Mouse (Mus musculus) thymus, postnatal 14 days (tissue): ENCODE measurements around the gene Hmgb2.
"Not testable (repeated sequence)": the region's sequence is repeated elsewhere in the genome, so short reads cannot be mapped to it uniquely, and the experiment has no call there.

Experiments
- DNase-seq: peaks from one replicate; pipeline ENCODE4 v3.0.0; 2021

Gene Hmgb2

DNA sequence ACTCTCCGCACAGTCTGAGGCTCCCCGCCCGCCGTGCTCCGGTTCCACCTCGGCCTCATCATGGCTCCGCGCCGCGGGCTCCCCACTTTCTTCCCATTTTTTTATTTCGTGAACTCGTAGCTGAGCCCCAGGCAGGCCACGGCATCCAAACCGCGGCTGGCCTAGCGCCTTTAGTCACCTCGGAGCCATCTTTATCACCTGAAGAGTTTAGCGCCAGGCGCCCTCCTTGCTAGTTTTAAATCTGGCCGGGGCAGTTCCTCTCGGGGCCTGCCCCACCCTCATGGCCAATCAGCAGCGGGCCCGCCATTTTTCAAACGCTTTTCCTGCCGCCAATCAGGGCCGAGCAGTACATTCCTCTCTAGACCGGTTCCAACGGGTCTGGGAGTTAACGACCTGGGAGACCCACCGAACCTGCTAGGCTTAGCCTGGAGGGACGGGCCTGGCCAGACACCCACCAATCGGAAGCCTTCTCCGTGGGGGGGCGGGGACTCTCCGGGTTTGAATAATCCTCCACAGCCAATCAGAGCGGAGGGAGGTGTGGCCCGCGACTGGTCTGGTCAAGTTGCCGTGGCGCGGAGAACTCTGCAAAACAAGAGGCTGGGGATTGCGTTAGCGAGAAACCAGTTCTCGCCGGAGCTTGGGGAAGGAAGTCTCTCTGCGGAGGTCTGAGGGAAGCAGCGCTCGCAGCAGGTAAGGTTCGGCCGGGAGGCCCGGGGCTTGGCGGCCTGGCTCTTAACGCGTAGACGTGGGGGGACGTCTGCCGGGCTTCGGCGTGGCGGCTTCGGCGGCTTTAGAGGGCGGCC is at the start of gene Hmgb2:
Gene Hmgb2 (plus strand): TSS at position 592 of the 803 bp plus-strand sequence.
- peak; percentile 100 for DNase-seq

DNA sequence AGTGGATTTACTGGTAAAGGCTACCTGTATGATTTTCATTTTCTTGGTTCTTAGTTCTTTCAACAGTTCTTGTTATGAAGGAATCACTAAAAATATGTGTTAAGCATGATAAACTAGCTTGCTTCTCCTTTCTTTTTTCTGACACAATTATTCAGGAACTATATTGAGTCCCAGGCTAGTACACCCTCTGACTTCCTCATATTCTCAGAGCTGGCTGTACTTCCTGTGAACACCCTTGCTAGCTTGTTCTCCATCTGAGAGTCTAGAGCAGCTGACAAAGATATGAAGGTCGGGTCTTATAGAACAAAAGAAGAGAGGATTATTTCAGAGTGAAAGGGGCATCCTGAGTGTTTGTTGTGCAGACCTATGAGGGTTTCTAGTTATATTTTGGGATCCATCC is 48.9 kb upstream of the Hmgb2 start:
- no peak for DNase-seq

DNA sequence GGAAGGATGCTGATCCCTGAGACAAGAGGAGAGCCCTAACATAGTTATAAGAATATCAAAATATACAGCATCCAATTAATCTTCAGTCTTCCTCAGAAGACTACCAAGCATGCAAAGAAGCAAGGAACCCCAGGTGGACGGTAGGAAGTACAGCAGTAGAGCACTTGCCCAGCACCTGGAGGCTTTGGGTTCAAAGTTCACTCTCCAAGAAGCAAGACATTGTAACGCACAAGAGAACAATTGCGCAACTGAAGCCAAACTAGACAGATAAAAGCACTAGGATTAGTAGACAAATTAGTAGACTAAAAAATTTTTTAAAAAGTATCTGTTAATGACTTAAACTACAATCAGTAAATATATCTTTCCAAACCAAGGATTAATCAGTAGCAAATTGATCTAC is 48.0 kb upstream of the Hmgb2 start:
- DNase-seq, result no peak

DNA sequence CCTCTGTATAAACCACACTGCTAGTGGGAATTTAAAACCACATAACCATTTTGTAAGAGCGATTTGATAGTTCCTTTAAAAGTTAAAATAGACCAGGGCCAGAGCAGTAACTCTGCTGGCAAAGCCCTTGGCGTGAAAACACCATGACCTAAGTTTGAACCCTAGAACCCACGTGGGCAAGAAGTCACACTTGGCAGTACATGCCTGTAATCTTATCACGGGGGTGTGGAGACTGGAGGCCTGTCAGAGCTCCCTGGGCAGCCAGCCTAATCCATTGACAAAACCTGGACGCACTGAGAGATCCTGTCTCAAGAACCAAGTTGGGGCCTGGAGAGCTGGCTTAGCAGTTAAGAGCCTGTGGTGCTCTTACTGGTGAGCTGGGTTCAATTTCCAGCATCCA is 43.1 kb upstream of the Hmgb2 start:
- DNase-seq, result no peak

DNA sequence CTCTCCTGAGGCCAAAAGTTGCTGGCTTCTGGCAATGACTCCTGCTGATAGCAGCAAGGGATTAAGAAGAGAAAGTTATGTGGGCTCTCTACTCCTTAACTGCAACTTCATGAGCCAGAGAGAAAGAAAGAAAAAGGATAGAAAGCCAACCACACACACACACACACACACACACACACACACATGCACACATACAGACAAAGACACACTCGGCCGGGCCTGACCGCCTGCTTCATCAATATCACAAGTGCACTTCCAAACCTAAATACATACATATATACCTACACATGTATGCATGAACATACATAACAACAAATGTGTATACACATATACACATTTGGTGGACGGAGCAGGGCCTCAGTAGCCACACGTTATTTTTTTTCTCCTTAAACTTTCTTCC is 40.8 kb upstream of the Hmgb2 start:
- DNase-seq, result no peak

DNA sequence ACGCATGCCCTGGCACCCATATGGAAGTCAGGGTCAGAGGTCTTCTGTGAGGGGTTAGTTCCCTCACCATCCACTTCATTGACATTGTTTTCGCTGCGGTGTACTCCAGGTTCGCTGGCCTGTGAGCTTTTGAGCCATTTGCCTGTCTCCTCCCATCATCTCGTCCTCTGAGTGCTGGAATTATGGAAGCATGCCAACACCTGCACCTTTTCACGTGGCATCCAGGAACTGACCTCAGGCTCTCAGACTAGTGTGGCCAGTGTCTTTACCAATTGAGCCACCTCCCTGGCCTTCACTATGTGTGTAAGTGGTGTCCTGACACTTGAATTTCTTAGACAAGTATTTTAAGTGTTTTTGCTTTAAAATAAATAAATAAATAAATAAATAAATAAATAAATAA is 38.0 kb upstream of the Hmgb2 start:
- no peak for DNase-seq

DNA sequence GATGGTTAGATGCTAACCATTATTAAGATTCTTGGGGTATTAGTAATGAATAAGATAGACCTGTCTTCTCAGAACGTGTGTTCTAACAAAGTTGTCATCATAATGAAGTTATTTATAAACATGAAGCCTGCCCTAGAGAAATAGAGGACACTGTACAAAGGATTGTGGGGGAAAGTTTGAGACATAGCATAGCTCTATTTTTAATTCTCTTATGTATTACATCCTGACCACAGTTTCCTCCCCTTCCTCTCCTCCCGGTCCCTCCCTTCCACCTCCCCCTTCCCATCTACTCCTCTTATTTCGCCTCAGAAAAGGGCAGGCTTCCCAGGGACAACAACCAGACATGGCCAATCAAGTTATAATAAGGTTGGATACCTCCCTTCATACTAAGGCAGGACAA is 33.3 kb upstream of the Hmgb2 start:
- no peak for DNase-seq

DNA sequence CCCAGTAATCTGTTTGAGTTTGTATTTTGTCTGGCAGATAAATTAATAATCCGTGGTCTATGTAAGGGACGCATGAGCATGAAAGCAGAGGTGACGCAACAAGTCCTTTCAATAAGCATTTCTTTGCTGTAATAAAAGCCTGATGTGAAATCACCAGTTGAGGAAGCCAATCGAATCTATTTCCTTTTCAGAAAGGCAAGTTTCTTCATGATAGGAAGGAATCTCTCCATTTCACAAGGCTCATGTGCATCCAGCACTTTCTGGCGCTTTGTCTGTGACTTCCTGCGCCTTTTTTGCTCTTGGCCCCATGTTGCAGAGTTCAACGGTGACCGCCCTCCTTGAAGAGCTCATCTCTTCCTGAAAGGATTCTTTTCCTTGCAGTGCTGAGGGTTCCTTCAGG is 32.0 kb upstream of the Hmgb2 start:
- no peak for DNase-seq

DNA sequence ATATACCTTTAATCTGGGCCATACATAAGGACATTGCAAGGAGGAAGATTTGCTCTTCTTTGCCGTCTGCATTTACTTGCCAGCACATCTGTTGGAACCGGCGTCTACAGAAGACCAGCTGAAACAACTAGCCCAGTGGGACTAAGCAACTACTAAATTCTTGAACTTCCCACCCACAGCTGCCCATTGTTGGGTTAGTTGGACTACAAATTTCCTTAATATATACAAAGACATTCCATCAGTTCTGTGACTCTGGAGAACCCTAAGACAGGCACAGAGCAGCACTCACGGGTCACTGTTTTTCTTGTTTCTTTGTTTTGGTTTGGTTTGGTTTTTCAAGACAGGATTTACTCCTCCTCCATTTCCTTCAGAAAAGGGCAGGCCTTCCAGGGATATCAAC is 31.1 kb upstream of the Hmgb2 start:
- no peak for DNase-seq

DNA sequence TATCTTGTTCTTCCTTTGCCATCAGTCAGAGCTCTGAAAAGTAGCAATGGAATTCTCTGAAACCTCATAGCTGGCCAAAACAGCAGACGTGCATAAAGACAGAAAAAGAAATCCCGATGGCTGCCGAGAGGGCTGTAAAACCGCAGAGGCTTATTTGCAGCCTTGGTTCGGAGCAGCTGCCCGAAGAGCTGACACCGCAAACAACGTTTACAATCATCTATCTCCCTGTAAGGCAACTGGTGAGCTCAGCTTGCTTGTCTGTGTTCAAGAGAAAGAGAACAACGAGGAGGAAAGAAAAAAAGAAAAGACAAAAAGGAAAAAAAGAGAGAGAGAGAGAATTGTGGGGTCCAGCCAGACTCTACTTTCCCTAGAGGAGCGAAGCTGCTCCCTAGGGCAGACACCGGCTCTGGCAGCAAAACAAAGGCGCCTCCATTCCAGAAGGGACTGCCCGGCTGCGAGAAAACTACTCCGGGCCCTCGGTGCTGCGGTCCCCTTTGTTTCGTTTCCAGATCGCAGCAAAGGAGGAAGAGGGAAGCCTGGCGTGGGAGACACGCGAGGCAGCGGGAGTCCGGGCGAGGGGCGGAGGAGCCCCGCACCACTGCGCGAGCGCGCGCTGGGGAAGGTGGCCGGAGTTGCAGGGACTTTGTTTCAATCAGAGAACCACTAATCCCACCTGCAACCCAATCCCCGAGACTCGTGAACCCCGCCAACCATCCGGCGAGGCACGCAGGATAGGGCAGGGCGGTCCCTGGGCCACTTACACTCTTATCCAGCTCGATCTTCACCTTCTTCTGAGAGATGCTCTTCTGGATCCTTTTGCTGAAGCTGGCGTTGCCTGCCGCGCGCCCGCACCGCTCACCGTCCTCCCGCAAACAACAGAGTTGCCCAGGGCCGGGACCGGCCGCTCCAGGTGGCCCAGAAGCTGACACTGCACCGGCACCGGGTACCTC is 24.9 kb upstream of the Hmgb2 start:
- DNase-seq, result peak; percentile 61

DNA sequence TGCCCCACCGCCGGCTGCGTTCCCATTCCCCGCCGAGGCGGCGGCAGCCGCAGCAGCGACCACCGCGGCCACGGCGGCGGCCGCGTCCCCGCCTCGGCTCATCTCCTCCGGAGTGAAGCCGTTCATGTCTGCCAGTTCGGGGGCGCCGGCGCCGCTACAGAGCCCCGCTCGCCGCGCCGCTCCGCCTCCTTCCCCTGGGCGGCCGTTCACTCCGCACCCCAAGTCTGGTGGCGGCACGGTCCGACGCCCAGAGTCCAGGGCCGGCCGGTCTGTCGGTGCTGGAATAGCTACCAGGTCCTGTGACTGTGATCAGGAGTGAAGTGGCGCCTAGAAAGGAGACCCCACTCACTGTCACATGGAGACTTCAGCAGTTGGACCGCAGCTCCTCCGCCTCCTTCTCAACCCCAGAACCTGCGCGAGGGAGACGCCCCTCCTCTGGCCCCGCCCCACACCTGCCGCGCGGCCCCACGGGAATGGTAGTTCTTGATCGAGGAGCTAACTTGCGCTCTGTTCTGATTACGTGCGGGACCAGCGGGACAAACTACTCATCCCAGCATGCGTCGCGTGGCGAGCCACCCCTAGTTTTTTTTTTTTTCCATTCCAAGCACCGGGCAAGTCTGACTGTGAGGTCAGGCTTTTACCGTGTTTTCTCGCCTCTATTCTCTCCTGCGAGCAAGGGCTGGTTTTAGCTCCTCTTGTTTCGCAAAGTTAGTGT is 24.1 kb upstream of the Hmgb2 start, which contains the start of gene Sap30:
Gene Sap30 (minus strand): TSS at position 420 of the 715 bp plus-strand sequence.
- DNase-seq, result peak; percentile 99

DNA sequence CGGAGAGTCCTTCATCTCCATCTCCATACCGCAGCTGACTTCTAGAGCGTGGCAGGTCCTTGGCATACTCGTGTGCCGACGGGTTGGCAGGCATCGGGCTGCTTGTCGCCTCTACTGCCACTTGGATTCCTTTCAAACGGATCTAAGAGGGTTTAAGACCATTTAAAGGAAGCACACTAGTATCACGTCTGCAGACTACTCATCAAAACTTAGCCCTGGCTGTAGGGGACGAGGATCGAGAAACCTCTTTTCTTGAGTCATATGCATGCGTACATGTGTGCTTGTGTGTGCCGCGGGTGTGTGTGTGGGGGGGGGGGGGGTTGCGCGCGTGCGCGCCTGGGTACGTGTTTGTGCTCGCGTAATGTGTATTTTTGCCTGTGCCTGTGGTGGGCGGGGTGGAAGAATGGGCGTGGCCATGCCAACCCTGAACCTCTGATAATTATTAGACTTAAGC is 23.4 kb upstream of the Hmgb2 start:
- peak; percentile 79 for DNase-seq

DNA sequence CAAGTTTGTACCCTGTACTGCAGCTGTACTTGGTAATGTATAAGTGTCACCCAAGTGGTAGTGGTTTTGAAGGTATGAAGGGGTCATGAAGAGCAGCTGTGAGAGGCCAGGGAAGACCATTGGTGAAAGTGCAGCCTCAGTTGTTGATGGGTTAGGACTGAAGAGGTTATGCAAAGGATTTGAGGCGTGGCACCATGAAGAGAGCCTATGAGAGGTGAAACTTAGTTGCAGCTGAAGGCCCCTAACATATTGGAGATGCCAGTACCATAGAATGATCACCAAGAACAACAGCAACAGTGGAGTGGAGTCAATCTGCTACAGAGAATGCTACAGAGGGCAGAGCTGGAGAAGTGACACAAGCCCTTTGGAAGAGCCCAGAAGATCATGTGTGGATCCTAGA is 22.3 kb upstream of the Hmgb2 start:
- DNase-seq, result no peak

DNA sequence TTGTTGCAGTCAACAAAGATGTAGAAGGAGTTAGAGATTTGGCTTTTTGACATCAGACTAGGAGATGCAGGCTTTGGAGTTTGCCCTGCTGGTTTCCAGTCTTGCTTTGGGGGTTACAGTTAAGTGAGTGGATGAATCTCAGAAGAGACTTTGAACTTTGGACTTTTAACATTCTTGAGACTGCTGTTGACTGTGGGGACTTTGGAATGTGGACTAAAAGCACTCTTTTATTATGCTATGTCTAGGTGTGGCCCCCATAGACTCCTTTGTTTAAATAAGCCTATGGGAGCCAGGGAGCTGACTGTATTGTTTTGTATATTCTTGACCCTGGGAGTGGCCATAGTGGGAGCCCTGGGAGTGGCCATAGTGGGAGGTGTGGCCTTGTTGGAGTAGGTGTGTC is 21.8 kb upstream of the Hmgb2 start:
- DNase-seq, result no peak

DNA sequence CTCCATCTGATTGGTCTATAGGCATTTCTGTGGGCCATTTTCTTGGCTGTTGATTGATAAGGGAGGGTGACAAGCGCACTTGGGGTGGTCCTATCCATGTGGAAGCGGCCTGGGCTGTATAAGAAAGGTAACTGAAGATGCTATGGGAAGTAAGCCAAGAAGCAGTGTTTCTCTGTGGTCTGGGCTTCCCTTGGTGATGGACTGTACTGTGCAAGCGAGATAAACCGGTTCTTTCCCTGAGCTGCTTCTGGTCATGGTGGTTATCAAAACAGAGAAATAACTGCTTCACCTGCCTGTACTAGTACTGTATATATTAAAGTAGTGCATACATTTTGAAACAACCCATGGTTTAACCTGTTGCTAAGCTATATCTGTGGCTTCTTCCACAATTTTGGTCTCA is 19.8 kb upstream of the Hmgb2 start:
- no peak for DNase-seq

DNA sequence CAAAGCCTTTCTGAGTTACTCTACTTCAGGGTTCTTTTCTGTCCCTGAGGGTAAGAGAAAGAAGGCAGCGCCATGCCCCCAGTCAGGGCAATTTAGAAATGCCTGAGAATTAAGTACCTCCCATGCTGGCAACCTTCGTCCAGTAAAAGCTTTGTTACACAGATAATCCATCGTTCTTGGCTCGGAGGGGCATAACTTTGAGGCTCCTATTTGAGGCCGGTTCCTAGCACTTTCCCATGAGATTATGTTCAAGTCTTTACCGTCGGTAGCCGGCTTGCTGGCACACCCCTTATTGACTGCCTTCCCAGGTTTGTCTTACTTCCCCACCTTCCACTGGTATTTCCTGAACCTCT is 13.2 kb upstream of the Hmgb2 start:
- no peak for DNase-seq

DNA sequence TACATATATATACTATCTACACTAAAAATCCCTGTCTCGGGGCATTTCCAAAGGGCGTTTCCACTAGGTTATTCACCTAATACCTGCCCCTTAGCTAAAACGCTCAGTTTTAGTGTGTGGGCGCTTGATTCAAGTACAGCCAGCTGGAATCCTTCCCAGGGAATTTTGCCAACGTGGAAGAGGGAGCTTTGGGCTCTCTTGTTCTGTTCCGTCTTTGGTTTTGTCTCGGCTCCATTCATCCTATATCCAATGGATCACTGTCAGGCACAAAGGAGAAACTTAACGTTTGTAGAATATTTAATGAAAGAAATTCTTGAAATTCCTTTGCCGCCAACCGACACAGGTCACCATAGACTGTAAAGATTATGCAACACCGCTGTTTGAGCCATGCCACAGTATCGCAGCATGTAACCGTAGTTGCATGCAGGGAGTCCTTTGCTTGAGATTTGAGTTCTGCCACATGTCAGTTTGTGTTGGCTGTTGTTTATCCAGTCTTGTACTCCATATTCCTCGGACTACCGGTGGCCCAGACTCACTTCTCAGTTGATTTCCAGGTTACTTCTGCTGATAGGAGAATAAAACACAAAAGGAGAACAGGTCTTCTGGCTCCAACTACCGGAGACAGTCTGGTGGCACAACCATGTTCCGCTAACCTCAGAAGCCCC is 12.7 kb upstream of the Hmgb2 start:
- no peak for DNase-seq

DNA sequence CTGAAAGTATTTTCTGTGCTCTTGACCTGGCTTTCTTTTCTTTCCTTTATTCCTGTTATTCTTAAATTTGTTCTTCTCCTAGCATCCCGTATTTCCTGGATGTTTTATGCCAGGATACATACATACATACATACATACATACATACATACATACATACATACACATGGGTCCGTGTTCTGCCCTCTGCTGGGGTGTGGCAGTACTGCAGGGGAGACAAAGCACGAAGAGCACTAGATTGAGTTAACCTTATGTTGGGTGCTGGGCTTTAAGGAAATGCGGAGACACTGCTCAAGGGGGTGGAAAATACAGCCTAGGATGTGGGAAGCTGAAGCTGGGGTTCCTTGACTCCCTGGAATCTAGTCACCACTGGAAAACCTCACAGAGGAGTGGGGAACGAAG is 8.1 kb upstream of the Hmgb2 start:
- peak; percentile 89 for DNase-seq

DNA sequence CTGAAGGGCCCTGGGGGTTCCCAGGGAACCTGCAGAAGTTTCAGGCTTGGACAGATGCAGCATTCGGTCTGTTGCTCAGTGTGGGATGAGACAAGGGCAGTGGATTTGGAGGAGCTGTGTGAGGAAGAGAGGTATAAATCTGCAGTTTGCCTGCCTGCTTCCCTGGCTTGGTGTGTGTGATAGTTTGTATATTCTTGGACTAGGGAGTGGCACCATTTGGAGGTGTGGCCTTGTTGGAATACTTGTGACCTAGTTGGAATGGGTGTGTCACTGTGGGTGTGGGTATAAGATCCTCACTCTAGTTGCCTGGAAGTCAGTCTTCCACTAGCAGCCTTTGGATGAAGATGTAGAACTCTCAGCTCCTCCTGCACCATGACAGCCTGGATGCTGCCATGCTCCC is 6.2 kb upstream of the Hmgb2 start:
- DNase-seq, result not testable (repeated sequence)

DNA sequence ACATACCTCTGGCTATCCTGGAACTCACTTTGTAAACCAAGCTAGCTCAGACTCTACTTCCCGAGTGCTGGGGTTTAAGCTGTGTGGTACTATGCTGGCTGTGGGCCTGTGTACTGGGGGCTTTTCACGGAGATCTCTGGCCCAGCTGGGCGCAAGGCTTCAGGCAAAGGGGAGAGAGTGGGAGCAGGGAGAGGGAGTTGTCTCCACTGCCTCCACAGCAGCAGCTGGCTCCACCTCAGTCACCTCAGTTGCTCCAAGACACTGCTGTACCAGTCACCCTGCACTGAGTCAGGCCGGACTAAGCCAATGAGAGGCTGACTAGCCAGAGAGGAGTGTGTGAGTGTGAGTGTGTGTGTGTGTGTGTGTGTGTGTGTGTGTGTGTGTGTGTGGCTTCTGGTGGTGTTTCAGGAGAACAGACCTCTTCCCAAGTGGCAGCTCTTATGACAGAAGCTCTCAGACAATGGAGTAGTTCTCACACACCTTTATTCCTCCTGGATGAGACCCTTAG is 4.1 kb upstream of the Hmgb2 start:
- no peak for DNase-seq

DNA sequence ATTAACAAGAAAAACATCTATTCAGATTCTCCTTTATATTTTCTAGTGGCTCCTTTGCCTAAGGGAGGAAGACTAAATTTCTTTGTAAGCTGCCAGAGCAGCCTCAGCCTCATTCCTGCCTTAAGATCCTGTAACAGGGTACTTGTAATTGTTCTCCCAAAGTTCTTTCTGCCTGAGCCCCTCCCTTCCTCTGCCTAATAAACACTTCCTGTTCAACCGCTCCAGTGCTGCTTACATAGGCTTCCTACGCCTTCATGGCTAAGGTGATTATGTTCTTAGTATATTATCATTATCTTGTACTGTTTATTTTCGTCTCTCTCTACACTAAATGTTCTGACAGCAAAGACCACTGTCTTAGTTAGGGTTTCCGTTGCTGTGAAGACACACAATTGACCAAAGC is 3.0 kb upstream of the Hmgb2 start:
- DNase-seq, result no peak

DNA sequence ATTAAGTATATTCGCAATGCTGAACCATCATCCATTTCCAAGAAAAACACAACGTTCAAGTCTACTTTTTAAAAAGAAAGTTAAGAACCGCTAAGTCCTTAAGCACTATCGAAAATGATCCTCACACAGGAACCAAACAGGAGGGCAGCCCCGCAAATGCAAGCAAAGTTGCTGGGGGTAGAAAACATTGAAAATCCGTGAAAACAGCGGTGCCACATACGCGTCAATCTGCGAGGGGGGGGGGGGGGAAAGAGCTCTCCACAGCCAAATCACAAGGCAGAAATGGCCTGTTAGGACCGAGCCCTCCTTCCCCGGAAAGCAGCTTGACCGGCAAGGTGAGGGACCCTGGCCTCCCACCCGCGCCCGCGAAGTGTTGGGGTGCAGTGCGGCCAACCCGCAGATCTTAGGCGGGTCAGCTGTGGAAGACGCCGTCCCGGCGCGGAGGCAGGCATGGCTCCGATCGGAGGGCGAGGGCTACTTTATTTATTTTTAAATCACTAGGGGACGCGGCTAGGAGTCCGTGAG is 854 bp upstream of the Hmgb2 start:
- DNase-seq, result peak; percentile 64
